Mouse (Mus musculus) brain, embryonic 14.5 days (tissue): ENCODE data around the gene Rpl10a.

Experiments used
- CTCF ChIP-seq: fragments of 200-500 bp; IDR thresholded peaks from 2 replicates; pipeline ENCODE4 v1.5.1; 2012; ENCODE audit warnings: inconsistent platforms, mild to moderate bottlenecking, moderate library complexity, borderline replicate concordance; ENCODE audit not compliant: insufficient read depth, insufficient read length; ENCODE audit errors: extremely low read depth
- POLR2A ChIP-seq: fragments of 200-500 bp; IDR thresholded peaks from 2 replicates; pipeline ENCODE4 v1.6.1; 2012; ENCODE audit warnings: mild to moderate bottlenecking, inconsistent platforms, borderline replicate concordance; ENCODE audit not compliant: poor library complexity, insufficient read depth, insufficient read length, severe bottlenecking; ENCODE audit errors: extremely low read depth

- TF ChIP-seq POLR2A, result no peak
- TF ChIP-seq CTCF, result no peak
Measured at GRCm38 (mm10) chr17:28371286-28371685, 43.0 kb downstream of the Rpl10a start.
